Mouse (Mus musculus): ENCODE measurements around the gene Nt5e.
"Not testable (repeated sequence)": the region's sequence is repeated elsewhere in the genome, so short reads cannot be mapped to it uniquely, and the experiment has no call there.

Gene Nt5e

DNA sequence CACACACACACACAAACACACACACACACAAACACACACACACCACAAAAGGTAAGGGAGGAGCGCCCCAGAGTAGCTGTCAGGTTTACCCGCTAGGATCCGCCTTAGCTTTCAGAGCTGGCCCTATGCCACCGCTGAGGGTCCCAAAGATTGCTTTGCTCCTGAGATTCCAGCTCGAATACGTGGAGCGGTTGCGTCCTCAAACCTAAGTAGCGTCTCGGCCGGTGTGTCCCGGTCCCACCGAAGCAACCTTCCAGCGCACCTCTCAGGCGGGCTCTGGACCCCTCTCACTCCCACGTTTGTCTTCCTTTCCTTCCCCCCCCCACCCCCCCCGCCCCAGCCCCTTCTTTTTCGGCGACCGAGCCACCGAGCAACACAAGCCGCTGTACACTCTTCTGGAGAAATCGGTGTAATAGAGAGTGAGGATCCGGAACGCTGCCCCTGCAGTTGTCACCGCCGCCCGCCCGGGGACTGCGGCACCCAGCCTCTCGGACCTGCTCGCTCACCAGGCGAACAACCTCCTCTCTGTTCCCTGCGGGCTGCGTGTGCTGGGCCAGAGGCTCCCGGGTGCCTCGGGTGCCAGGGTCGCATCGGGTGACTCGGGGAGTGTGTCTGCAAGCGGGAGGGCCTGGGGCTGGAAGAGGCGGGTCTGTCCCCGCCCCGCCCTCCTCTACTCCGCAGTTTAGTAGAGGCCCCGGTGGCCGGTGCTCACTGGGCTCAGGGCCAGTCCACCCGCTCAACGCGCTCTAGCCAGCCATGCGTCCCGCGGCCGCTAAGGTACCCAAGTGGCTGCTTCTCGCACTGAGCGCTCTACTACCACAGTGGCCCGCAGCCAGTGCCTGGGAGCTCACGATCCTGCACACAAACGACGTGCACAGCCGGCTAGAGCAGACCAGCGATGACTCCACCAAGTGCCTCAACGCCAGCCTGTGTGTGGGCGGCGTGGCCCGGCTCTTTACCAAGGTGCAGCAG, at the start of gene Nt5e:
TSS of gene Nt5e (plus strand) at position 268 of the 972 bp plus-strand sequence.
- ChIA-PET POLR2A (interaction anchor here (0.6 to 6.9 kb wide), 11 partner anchors 8 to 196 kb away, joined by 3 to 60 read pairs (median 3); no protein-coding TSS in a partner anchor), CTCF (interaction anchor here in 1 of 4 experiments (0.6 kb wide), 1 partner anchor 11 kb away, joined by 3 read pairs; no protein-coding TSS in a partner anchor)

DNA sequence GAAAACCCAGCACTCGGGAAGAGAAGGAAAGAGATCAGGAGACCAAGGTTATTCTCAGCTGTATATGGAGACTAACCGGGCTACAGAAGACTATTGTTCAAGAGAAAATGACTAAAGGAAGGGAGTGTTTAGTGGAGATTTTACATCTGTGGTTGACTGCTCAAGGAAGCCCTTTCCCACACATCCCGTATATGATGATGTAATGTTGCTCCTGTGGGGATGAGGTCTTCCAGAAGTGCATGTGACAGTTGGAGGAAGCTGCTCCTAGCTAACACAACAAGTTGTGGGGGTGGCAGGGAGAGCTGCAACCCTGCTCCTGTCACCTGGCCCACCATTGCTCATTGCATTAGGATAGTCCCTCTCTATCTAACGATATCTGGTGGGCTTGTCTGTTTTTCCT, 49.4 kb upstream of the Nt5e start:
- CTCF ChIA-PET, result no interaction called here
- POLR2A ChIA-PET, result no interaction called here

DNA sequence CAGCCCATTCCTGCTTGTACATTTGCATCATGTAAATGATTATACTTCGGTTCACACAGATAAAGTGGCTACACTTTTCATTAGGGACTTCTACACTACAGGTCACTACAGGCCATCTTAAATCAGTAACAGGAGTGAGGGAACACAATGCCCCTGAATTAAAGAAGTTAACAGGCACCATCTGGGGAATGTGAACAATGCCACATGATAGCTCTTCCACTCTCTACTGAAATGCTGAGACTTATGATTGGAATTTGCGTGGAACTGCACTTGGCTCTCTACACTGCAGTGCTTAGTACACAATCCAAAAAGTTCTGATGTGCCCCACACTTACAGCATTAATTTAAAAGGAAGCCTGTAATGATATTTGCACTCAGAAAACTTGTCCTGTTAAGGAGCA, 47.3 kb upstream of the Nt5e start:
- POLR2A ChIA-PET, result no interaction called here
- CTCF ChIA-PET, result no interaction called here

DNA sequence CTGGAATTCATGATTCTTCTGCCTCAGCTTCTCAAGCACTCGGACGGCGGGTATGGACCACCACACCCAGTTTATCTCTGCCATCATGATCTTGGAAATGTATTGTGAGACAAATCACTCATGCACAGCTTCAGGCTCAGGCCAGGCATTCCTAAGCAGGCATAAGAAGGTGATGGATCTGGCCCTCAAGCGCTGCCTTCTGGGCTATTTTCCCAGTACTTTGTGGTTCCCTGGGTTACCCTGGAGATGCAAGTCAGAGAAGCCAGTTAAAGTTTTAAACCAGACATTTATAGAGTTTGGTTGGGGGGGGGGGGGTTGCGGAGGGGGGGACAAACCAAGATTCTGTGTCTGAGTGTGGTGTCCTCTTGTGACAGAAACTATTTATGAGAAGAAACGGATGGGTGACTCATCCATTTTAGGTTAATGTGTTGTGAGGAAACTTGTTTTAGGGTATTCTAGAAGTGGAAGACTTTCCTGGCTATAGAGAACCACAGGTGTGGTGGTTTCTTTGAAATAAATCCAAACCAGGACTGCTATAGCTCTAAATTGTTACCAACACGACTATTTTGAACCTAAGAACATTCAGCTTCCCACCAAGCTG, 37.3 kb upstream of the Nt5e start:
- CTCF ChIA-PET, result no interaction called here
- POLR2A ChIA-PET, result no interaction called here

DNA sequence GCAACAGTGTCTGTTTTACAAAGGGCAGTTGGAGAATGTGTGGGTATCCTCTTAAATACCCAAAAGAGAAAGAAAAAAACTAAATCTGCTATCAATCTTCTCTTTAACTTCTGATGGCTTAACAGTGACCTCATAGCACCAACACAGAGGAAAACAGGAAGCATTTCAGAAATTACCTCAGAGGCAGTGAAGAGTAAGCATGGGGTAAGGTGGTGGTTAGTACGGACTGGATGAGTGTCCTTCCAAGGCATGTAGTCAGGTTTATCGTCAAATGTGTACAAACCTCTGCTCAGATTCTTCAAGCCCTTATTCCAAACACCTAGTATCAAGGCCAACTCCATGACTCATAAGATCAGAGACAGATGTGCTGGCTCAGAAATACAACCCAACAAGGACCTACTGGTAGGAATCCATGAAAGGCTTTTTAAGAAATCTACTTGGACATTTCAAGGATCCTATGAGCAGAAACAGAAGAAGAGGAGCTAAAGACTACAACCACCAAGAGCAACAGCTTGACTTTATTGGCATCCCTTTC, 34.1 kb upstream of the Nt5e start:
- ChIA-PET CTCF (no interaction called here), POLR2A (no interaction called here)

DNA sequence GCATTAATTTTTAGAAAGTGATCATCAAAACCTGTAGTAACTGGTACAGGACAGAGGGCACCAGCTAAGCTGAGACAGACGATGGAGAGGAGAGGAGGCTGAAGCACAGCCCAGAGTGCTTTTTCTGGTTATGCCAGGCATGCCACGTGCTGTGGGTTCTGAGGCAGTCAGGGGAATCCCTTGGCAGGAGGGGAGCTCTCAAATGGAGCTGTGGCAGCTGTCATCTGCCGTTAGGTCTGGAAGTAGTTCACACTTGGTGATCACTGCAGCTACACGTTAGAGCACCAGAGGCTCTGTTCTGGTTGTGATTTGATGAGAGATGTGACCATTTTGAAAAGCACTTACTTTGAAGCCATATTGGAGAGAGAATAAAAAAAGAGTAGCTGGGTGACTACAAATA, 31.2 kb upstream of the Nt5e start:
- CTCF ChIA-PET, result no interaction called here

DNA sequence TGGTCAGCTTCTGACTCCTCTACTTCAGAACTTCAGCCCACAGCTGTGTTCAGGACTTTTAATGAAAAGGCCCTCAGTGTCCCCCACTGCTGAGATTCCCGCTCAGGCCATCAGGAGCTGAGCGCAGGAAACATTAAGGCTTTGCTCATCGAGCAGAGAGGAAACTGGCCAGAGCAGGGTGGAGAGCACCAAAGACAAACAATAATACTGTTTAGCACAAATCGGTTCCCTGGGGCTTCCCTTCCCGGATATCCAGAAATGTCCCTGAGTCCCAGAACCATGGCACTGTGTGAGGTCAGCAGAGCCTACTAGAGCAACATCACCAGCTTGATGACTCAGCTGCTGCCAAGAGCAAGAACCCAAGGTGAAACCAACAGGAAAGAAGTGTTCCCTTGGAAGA, 30.7 kb upstream of the Nt5e start:
- CTCF ChIA-PET, result no interaction called here

More for the DNA sequence above, 31.2 kb upstream of the Nt5e start:
- POLR2A ChIA-PET, result interaction anchor here (0.9 to 1.4 kb wide), 4 partner anchors 10 to 54 kb away, joined by 3 to 4 read pairs (median 4); partner anchors contain the start of gene Nt5e (in 1 of the 4)

DNA sequence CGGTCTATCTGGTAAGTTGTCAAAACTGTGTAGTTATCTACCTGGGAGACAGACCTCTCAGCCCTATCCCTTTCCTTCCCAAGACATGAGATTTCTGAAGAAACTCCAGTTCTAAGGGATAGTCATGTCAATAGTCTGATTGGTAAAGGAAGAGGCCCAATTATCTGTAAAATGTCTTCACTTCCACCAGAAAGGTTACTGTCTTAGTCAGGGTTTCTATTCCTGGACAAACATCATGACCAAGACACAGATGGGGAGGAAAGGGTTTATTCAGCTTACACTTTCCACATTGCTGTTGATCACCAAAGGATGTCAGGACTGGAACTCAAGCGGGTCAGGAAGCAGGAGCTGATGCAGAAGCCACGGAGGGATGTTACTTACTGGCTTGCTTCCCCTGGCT, 29.8 kb upstream of the Nt5e start:
- CTCF ChIA-PET, result not testable (repeated sequence)

More for the DNA sequence above, 30.7 kb upstream of the Nt5e start:
- POLR2A ChIA-PET, result interaction anchor here (0.9 to 1.4 kb wide), 4 partner anchors 10 to 55 kb away, joined by 3 to 4 read pairs (median 4); partner anchors contain the start of gene Nt5e (in 1 of the 4)

DNA sequence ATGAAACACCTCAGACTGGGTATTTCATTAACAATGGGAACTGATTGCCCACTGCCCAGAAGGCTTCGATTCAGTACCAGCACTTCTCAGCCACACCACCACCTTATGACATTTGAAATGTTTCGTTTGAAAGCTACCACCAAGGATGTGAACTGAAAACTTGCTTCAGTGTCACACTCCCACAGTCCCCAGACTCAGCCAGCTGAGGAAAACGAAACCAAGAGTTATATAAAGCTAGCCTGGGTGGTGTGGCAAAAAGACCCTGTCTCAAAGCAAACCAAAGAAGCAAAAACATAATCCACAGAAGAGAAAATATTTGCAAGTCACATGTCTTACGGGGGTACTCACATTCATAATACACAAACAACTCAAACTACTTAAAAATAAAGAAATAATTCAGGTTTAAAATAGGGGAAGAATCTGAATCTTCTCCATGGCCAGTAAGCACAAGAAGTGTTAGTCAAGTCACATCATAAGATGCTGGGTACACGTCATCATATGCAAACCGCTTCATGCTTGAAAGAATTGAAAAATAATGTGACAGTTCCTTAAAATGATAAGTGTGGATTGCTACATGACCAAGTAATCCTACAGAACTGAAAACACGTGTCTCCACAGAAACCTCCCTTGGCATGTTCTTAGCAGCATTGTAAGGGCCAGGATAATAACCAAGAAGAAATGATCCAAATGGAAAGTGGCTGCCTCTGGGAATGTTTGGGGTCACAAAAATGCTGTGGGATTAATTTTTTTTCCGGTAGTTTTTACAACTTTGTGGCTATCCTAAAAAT, 28.9 kb upstream of the Nt5e start:
- ChIA-PET CTCF (no interaction called here), POLR2A (no interaction called here)

More for the DNA sequence above, 29.8 kb upstream of the Nt5e start:
- POLR2A ChIA-PET, result not testable (repeated sequence)

DNA sequence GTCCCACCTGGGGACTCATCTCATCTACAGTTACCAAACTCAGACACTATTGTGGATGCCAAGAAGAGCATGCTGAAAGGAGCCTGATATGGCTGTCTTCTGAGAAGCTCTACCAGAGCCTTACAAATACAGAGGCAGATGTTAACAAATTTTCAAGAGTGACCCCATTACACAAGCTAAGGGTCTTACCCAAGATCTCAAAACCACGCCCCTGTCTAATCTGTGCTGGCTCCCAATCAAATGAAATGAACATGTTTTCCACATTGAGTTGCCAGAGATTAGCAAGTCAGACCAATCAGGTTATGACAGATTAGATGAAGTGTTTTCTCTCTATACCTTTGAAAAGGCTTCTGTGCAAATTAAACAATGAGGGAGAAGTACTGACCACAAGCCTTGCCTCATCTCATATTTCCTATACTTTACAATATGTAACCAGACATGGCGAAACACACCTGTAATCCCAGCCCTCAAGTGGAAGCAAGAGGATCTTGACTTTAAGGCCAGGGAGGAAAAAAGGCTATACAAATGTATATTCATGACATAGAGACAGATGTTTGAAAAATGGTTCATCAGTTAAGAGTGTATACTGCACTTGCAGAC, 19.9 kb upstream of the Nt5e start:
- CTCF ChIA-PET, result no interaction called here
- POLR2A ChIA-PET, result no interaction called here

DNA sequence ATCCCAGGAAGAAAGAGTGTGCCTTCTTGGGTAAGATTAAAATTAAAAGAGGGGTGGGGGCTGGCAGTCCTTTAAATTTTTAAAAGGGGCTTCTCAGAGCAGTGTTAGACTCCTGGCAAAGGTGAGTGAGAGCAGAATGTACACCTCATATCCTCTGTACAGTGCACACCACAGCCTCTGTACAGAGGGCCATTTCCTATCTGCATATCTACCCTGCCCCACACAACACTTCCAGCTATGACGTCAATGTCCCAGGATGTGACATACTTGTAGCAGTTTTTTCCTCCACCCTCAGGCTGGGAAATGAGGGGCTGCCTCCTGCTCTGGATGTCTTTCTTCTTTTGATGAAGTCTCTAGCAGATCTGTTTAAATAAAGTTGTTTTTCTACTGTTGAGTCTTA, 17.9 kb upstream of the Nt5e start:
- POLR2A ChIA-PET, result no interaction called here
- CTCF ChIA-PET, result interaction anchor here in 1 of 4 experiments (0.7 kb wide), 1 partner anchor 68 kb away, joined by 3 read pairs; no protein-coding TSS in a partner anchor

DNA sequence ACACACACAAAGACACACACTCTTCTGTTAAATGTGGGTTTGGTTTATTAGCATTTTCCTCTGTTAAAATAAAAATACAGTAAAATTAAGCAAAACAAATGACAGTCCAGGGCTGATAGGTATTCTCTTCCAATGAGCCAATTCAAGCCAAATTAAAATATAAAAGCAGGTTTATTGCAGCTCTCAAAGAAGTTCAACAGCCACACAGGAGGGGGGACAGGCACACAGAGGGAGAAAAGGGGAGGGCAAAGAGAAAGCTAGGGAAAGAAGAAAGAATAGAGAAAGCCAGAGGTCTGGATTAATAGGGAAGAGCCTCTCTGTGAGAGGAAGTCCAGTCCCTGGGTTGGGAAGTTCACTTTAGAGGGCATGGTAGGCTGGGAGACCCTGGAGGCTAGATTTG, 7.8 kb upstream of the Nt5e start:
- ChIA-PET CTCF (interaction anchor here in 1 of 4 experiments (0.8 kb wide), 2 partner anchors 10 to 78 kb away, joined by 3 to 4 read pairs; no protein-coding TSS in a partner anchor), POLR2A (interaction anchor here in 3 of 4 experiments (1.3 to 2.4 kb wide), 6 partner anchors 9 to 203 kb away, joined by 3 to 14 read pairs (median 10); no protein-coding TSS in a partner anchor)

DNA sequence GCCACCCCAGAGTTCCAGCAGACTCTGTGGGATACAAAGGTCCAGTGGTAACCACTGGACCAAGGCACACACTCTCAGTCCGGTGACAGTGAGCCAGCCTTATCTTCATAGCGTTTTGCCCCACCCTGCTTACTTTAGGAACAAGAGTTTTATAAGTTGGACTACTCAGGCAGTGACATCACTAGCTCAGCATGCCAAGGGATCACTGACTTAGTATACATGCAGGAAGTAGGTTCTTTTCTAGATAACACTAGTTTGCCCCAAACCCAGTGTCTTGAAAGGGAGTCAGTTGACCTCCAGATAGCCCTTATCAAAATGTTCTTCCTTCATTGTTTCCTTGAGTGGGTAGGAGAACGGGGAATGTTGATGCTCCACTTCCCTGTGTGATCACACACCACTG, 2.4 kb upstream of the Nt5e start:
- POLR2A ChIA-PET, result interaction anchor here in 1 of 4 experiments (1.0 kb wide), 1 partner anchor 194 kb away, joined by 3 read pairs; no protein-coding TSS in a partner anchor

DNA sequence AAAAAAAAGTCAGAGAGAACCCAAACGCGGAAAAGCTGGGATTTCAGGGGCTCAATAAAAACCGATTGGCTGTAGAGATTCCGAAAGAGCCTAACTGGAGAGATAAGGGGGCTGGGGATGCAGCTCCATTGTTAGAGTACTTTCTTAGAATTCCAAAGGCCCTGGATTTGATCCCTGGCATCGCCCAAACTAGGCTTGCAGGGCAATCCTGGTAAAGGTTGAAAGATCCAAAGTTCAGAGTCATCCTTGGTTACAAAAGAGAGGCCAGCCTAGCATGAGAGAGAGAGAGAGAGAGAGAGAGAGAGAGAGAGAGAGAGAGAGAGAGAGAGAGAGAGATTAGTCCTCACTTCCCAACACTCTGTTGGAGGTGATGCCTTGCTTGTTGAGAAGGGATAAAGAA, 1.7 kb downstream of the Nt5e start:
- CTCF ChIA-PET, result interaction anchor here in 1 of 4 experiments (0.8 kb wide), 1 partner anchor 9 kb away, joined by 4 read pairs; no protein-coding TSS in a partner anchor
- POLR2A ChIA-PET, result interaction anchor here in 2 of 4 experiments (0.8 to 6.9 kb wide), 10 partner anchors 9 to 194 kb away, joined by 3 to 60 read pairs (median 6); no protein-coding TSS in a partner anchor

More for the DNA sequence above, 2.4 kb upstream of the Nt5e start:
- CTCF ChIA-PET, result no interaction called here

DNA sequence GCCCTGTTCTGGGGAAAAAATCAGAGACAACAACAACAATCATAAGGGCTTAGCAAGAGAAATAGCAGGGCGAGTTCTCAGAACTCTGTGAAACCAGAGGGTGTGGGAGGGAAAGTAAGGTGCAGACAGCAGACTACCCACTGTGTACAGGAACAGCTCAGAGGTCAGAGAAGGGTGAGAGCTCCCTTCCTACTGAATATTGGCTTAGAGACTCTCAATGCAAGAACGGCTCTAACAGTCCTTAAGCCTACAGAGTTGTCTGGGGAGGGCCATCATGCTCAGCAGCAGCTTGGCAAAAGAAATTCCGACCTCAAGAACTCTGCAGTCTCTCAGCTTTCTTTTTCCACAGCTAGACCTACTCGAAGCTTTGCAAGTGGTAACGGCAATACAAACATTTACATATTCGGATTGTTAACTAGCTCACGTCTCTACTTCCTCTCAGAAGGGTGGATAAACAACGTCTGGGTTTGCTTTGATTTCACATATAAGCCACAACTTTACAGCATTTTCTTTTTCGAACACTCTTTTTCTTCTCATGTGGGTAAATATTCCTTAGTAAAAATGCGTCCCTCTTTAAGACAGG, 2.3 kb downstream of the Nt5e start:
- POLR2A ChIA-PET, result interaction anchor here in 2 of 4 experiments (0.8 to 6.9 kb wide), 12 partner anchors 10 to 194 kb away, joined by 3 to 60 read pairs (median 6); partner anchors contain the start of gene Syncrip (in 1 of the 2)
- CTCF ChIA-PET, result interaction anchor here in 1 of 4 experiments (0.8 kb wide), 1 partner anchor 10 kb away, joined by 4 read pairs; no protein-coding TSS in a partner anchor

DNA sequence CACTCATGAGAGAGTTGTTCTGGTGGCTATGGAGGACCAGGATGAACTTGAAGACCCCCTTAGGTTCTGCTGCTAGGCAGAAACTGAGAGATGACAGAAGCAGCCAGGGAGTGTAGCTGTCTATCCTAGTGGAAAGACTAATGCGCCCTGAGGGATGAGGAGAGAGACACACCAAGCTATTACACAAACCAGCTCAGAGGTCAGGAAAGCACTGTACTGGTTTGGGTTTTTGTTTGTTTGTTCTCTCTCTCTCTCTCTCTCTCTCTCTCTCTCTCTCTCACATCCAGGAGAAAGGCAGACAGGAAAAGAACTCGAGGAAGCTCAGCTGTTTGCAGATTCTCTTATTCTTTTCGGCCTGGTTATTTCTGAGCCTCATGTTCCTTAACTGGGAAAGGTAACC, 3.3 kb downstream of the Nt5e start:
- CTCF ChIA-PET, result interaction anchor here in 2 of 4 experiments (0.6 kb wide), 2 partner anchors 78 to 99 kb away, joined by 3 read pairs; no protein-coding TSS in a partner anchor
- POLR2A ChIA-PET, result interaction anchor here in 3 of 4 experiments (0.6 to 6.9 kb wide), 9 partner anchors 11 to 191 kb away, joined by 3 to 60 read pairs (median 5); partner anchors contain the start of gene Syncrip (in 1 of the 3)

DNA sequence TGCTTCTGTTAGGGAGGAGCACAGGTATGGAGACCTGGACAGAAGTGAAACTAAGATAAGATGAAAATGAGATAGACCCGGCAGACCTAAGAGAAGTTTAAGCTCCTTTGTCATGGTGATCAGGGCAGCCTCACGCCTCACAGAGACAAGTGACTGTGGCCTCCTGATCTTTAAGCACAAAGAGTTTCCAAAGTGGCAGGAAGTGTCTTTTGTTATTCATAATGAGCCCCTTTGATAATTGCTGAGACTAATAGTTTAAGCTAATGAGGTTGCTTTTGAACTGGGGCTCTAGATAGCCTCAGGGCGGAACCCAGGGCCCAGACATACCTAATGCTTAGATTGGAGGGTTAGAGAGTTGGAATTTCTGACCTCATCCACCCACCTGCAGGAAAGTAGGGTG, 5.5 kb downstream of the Nt5e start:
- POLR2A ChIA-PET, result interaction anchor here in 3 of 4 experiments (0.5 to 6.9 kb wide), 37 partner anchors 9 to 228 kb away, joined by 3 to 60 read pairs (median 5); partner anchors contain the start of genes Syncrip (in 3 of the 3) and Snx14 (in 2 of the 3)

More for the DNA sequence above, 5.5 kb downstream of the Nt5e start:
- CTCF ChIA-PET, result interaction anchor here in 2 of 4 experiments (0.8 to 1.7 kb wide), 3 partner anchors 30 to 213 kb away, joined by 3 to 9 read pairs (median 3); no protein-coding TSS in a partner anchor

Data from embryonic stem cell, embryonic (primary cell).